9 mouse cellular contexts compared by ENCODE assay signal in the genomic region with DNA sequence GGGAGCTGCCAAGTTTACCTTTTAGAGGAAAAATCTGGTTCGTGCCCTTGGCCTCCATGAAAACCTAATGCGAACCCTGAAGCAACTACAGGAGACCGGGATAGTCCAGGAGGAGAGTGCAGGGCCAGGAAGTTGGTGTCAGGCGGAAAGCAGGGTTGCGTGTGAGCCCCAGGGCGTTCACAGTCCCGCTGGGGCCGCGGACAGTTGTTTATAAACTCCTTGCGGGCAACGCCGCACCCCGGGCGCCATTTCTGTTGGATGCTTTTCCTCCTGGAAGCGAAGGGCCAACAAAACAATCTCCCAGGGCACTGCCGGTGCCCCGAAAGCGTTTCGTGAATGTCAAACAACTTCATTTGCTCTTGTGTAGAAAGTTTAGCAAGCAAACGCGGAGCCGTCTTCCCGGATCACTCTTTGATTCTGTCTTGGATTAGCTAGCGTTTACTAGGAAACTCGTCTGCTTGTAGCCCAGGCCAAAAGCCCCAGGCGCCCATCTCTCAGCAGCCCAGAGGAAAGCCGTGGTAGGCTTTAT. TPM values are rescaled to one million over a fixed set of nuclear protein-coding genes. Genes with fewer than 3 reads are reported as not detected.
DNase-seq lines count a peak whose midpoint lies in the region; ATAC-seq and TF ChIP-seq lines count a peak whose summit lies in the region.
"Had no signal": no experiment of that assay in that cellular context is flagged by ENCODE, and none has a peak within 500 bp of the region (broad histone marks: within the 10 kb centered on the region; RNA-seq: fewer than 3 reads in every experiment).

No protein-coding gene starts in this region.

- no peak overlapping the region for H3K27ac ChIP-seq in heart, embryonic 11.5 days (ENCODE audit: low read depth, low read length)
- peak overlapping the region; percentile 90 for H3K27ac ChIP-seq in embryonic facial prominence, embryonic 10.5 days (replicated peaks)
- no peak overlapping the region for H3K27ac ChIP-seq in intestine, embryonic 14.5 days (ENCODE audit: low read depth)
- no peak overlapping the region for H3K27ac ChIP-seq in layer of hippocampus, adult 2 months

- no peak overlapping the region for H3K9ac ChIP-seq in heart, embryonic 11.5 days (ENCODE audit: low read depth, low read length)
- H3K9ac ChIP-seq in intestine, embryonic 14.5 days (ENCODE audit: low read length): 0 out of 2 replicates have a peak overlapping the region, but pooled peaks have one; percentile 15

- under 1% methylated on average over 27 of the region's 27 CpGs for WGBS in heart, embryonic 11.5 days (ENCODE audit: insufficient replicate concordance)
- under 1% methylated on average over 27 of the region's 27 CpGs for WGBS in embryonic facial prominence, embryonic 10.5 days
- WGBS in intestine, embryonic 14.5 days: 1% methylated on average over 27 of the region's 27 CpGs

- no peaks in the 10 kb centered on the region for H3K36me3 ChIP-seq in heart, embryonic 11.5 days (ENCODE audit: control insufficient read depth, insufficient read depth, low read length)
- H3K36me3 ChIP-seq in embryonic facial prominence, embryonic 10.5 days (replicated peaks): no peaks in the 10 kb centered on the region
- H3K36me3 ChIP-seq in intestine, embryonic 14.5 days (ENCODE audit: control insufficient read depth, insufficient read depth, low read length): no peaks in the 10 kb centered on the region

- H3K4me1 ChIP-seq in heart, embryonic 11.5 days (ENCODE audit: control insufficient read depth, insufficient read depth, low read length): no peaks in the 10 kb centered on the region; the same call in 1 of the 2 replicates
- peaks cover 66% of the 10 kb centered on the region for H3K4me1 ChIP-seq in embryonic facial prominence, embryonic 10.5 days
- peaks cover 22% of the 10 kb centered on the region for H3K4me1 ChIP-seq in intestine, embryonic 14.5 days (replicated peaks; ENCODE audit: control insufficient read depth, insufficient read depth, low read length)

- no peaks in the 10 kb centered on the region for H3K9me3 ChIP-seq in heart, embryonic 11.5 days (replicated peaks; ENCODE audit: control insufficient read depth, low read length)
- no peaks in the 10 kb centered on the region for H3K9me3 ChIP-seq in embryonic facial prominence, embryonic 10.5 days
- H3K9me3 ChIP-seq in intestine, embryonic 14.5 days (ENCODE audit: control insufficient read depth, low read length): no peaks in the 10 kb centered on the region

- no peak for DNase-seq in heart, adult 8-10 months (ENCODE audit: low spot score)
- peak; percentile 75 for DNase-seq in embryonic facial prominence, embryonic 10.5 days (ENCODE audit: low spot score)
- DNase-seq in intestine, embryonic 14.5 days (ENCODE audit: low spot score): peak; percentile 88
- peak; percentile 71 for DNase-seq in neural tube, embryonic 10.5 days (ENCODE audit: extremely low spot score, low spot score)
- DNase-seq in left cerebral cortex, postnatal 25 days (ENCODE audit: low spot score in 2 of 2): no peak
- no peak for DNase-seq in layer of hippocampus, adult 2 months (ENCODE audit: low spot score in 2 of 2)

- H3K27me3 ChIP-seq in heart, embryonic 11.5 days (ENCODE audit: control insufficient read depth, insufficient read depth, low read length): peaks cover 94% of the 10 kb centered on the region
- peaks cover 98% of the 10 kb centered on the region for H3K27me3 ChIP-seq in embryonic facial prominence, embryonic 10.5 days (replicated peaks; ENCODE audit: low read depth, poor library complexity, severe bottlenecking)
- H3K27me3 ChIP-seq in intestine, embryonic 14.5 days (replicated peaks; ENCODE audit: control insufficient read depth, insufficient read depth, low read length): peaks cover 84% of the 10 kb centered on the region

- H3K4me2 ChIP-seq in heart, embryonic 11.5 days: peak overlapping the region; percentile 58
- peak overlapping the region; percentile 44 for H3K4me2 ChIP-seq in intestine, embryonic 14.5 days (ENCODE audit: low read length)

- H3K4me3 ChIP-seq in heart, embryonic 11.5 days (ENCODE audit: low read depth, low read length): peak overlapping the region; percentile 31
- H3K4me3 ChIP-seq in embryonic facial prominence, embryonic 10.5 days: peak overlapping the region; percentile 62
- peak overlapping the region; percentile 17; the same call in 1 of the 2 replicates for H3K4me3 ChIP-seq in intestine, embryonic 14.5 days (ENCODE audit: low read depth, low read length)
- H3K4me3 ChIP-seq in layer of hippocampus, adult 2 months: no peak overlapping the region

- no peak for TF ChIP-seq CTCF in layer of hippocampus, adult 2 months (conservative IDR thresholded peaks at IDR 0.05)

- intact Hi-C loops in left cerebral cortex, postnatal 25 days (cut with DNase I): loop anchor here (2.0 to 5.0 kb wide), 3 partner anchors 84 to 150 kb away; no protein-coding TSS in a partner anchor

- no peak for ATAC-seq in heart, embryonic 11.5 days (replicated peaks; ENCODE audit: insufficient number of reproducible peaks, low FRiP score, low TSS enrichment)
- no peak for ATAC-seq in intestine, embryonic 14.5 days (replicated peaks; ENCODE audit: low FRiP score, low TSS enrichment, low read depth)
- no peak for ATAC-seq in monocyte, adult 5-6 weeks (replicated peaks; ENCODE audit: insufficient number of reproducible peaks, low FRiP score, low TSS enrichment, poor library complexity, severe bottlenecking)

RNA-seq across cellular contexts. Expression of gene Gm10320, which starts 11.1 kb away (rescaled TPM):
- 0.37 and 0.65 TPM in 2 replicates for polyA plus RNA-seq in heart, embryonic 11.5 days (2014; fragmentation: Nextera tagmentation; extraction: Ambion mirVana)
- total RNA-seq in heart, adult 8-10 months (2022): not detected
- polyA plus RNA-seq in embryonic facial prominence, embryonic 10.5 days (2016; fragmentation: Nextera tagmentation; extraction: Ambion mirVana): 0.79 and 0.88 TPM in 2 replicates
- polyA plus RNA-seq in intestine, embryonic 14.5 days (2014; fragmentation: Nextera tagmentation; extraction: Ambion mirVana): 1.3 and 1.4 TPM in 2 replicates
- not detected for total RNA-seq in left cerebral cortex, postnatal 25 days (2021)
- 1.6 TPM in 1 of 3 replicates, not detected in the others for total RNA-seq in monocyte, adult 5-6 weeks (2017)
- not detected for total RNA-seq in layer of hippocampus, adult 2 months (2021)
- total RNA-seq: left cerebral cortex, postnatal 36 days had no signal

Comparison
In these comparisons a context has a peak if more than half of its experiments do, and no peak if none do; other contexts are left out.
1. DNase-seq: peak in embryonic facial prominence, embryonic 10.5 days (single experiment), intestine, embryonic 14.5 days (single experiment) and neural tube, embryonic 10.5 days (single experiment); none in heart, adult 8-10 months (single experiment), left cerebral cortex, postnatal 25 days (0 of 2) and layer of hippocampus, adult 2 months (0 of 2).